Mouse (Mus musculus) kidney, embryonic 14.5 days (tissue): ENCODE data around the gene Fmn2. TPM values are rescaled to one million over a fixed set of nuclear protein-coding genes. Genes with fewer than 3 reads are reported as not detected.

Source experiments
- ATAC-seq: fragments of 200-750 bp; cut with Nextera tagmentation; 2 replicates; pipeline ENCODE4 v1.8.0; 2017; ENCODE audit warnings: moderate number of reproducible peaks, mild to moderate bottlenecking, moderate TSS enrichment, moderate library complexity; ENCODE audit not compliant: low FRiP score, low TSS enrichment
- H3K27ac ChIP-seq: fragments of 300-500 bp; sonication (generic); 2 replicates; pipeline ENCODE4 v1.5.1; 2014; ENCODE audit warnings: low read depth, mild to moderate bottlenecking, low read length, moderate library complexity, mixed read lengths
- H3K27me3 ChIP-seq: fragments of 300-500 bp; sonication (generic); 2 replicates; pipeline ENCODE4 v1.6.1; 2014; ENCODE audit warnings: mild to moderate bottlenecking, low read length; ENCODE audit not compliant: control insufficient read depth, insufficient read depth
- H3K36me3 ChIP-seq: fragments of 300-500 bp; sonication (generic); 2 replicates; pipeline ENCODE4 v1.6.1; 2014; ENCODE audit warnings: low read length, mixed read lengths; ENCODE audit not compliant: control insufficient read depth, insufficient read depth
- H3K4me1 ChIP-seq: fragments of 300-500 bp; sonication (generic); 2 replicates; pipeline ENCODE4 v1.6.1; 2014; ENCODE audit warnings: low read length, mixed read lengths; ENCODE audit not compliant: control insufficient read depth, insufficient read depth
- H3K4me2 ChIP-seq: fragments of 300-500 bp; sonication (generic); replicated peaks from 2 replicates; pipeline ENCODE4 v1.6.1; 2014; ENCODE audit warnings: low read depth, mild to moderate bottlenecking, low read length
- H3K4me3 ChIP-seq: fragments of 300-500 bp; sonication (generic); 2 replicates; pipeline ENCODE4 v1.5.1; 2014; ENCODE audit warnings: mild to moderate bottlenecking, low read length
- H3K9ac ChIP-seq: fragments of 300-500 bp; sonication (generic); 2 replicates; pipeline ENCODE4 v1.6.1; 2014; ENCODE audit warnings: low read depth, mild to moderate bottlenecking, low read length, moderate library complexity
- H3K9me3 ChIP-seq: fragments of 300-500 bp; sonication (generic); 2 replicates; pipeline ENCODE4 v1.6.1; 2016; ENCODE audit warnings: low read length; ENCODE audit not compliant: control insufficient read depth
- WGBS: fragments of 180-500 bp; shearing (Covaris S2); extraction: QIAGEN DNeasy Blood & Tissue Kit; methylation state at CpG from one replicate; pipeline ENCODE4 v1.1.7; 2014; 5-methylcytosine and 5-hydroxymethylcytosine counted together
- polyA plus RNA-seq: library from polyadenylated mRNA; unstranded; fragments of >200 nt; fragmentation: Nextera tagmentation; extraction: Ambion mirVana; gene quantifications from 2 replicates; pipeline ENCODE4 v1.2.1, GENCODE M21; 2014

Fmn2 gene
- polyA plus RNA-seq, 1 experiment from 2014 or later = 0.93 TPM

DNA sequence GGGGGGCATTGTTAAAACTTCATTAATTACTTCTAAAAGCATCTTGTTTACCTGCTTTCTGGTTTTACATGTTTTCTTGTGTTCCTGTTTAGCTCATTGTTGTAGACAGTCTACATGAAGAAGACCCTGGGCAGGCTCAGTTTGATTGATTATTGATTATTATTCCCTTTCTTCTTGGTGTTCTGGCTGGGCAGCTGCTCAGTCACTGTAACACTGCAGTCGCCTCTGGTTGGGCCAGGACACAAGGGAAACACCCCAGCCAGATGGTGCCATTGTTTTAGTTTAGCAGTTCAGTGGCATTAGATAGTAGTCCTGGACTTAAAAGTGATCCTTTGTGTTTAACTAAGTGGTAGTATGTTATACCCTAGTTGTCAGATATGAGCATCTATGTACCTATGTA lies 167.5 kb downstream of the Fmn2 start:
- no peak for ATAC-seq
- WGBS = 50% methylated on average over 1 of the region's 1 CpGs
- Histone ChIP-seq H3K4me2 (no peak overlapping the region), H3K36me3 (no peaks in the 10 kb centered on the region), H3K9ac (no peak overlapping the region), H3K4me1 (no peaks in the 10 kb centered on the region), H3K27me3 (no peaks in the 10 kb centered on the region), H3K4me3 (no peak overlapping the region), H3K27ac (no peak overlapping the region), H3K9me3 (no peaks in the 10 kb centered on the region)

GRCm38 (mm10) chr1:174670846-174671245 lies 169.2 kb downstream of the Fmn2 start:
- Histone ChIP-seq H3K27ac (no peak overlapping the region), H3K27me3 (no peaks in the 10 kb centered on the region), H3K36me3 (no peaks in the 10 kb centered on the region), H3K9me3 (no peaks in the 10 kb centered on the region), H3K4me2 (no peak overlapping the region), H3K4me1 (no peaks in the 10 kb centered on the region), H3K4me3 (no peak overlapping the region), H3K9ac (no peak overlapping the region)
- no peak for ATAC-seq
- 87% methylated on average over 8 of the region's 8 CpGs for WGBS

- no peaks in the 10 kb centered on the region for H3K4me1 ChIP-seq
Measured at GRCm38 (mm10) chr1:174674586-174674985, 173.0 kb downstream of the Fmn2 start.

DNA sequence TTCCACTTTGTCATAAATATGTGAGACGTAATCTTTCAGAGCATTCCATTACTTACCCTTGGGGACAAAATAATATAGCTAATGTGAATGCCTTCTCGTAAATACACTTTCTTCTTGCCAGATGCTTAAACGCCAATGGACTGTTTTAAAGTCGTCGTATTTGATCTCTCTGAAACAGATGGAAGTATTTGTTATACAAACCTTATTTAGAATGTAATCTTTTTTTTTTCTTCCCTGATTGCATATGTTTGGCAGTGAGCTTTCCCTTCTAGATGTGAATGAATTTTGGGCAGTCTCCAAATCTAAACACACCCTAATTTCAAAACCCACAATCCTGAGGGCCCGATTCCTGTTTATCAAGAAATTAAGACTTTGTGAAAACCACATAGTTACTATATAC lies 173.7 kb downstream of the Fmn2 start:
- Histone ChIP-seq H3K27me3 (no peaks in the 10 kb centered on the region), H3K4me3 (no peak overlapping the region), H3K4me2 (no peak overlapping the region), H3K36me3 (no peaks in the 10 kb centered on the region), H3K4me1 (no peaks in the 10 kb centered on the region), H3K27ac (no peak overlapping the region), H3K9ac (no peak overlapping the region), H3K9me3 (no peaks in the 10 kb centered on the region)
- 83% methylated on average over 6 of the region's 6 CpGs for WGBS
- ATAC-seq = no peak

More at GRCm38 (mm10) chr1:174674586-174674985, 173.0 kb downstream of the Fmn2 start:
- H3K9ac ChIP-seq = no peak overlapping the region
- H3K9me3 ChIP-seq = no peaks in the 10 kb centered on the region
- H3K27ac ChIP-seq = no peak overlapping the region
- no peak overlapping the region for H3K4me2 ChIP-seq
- no peaks in the 10 kb centered on the region for H3K27me3 ChIP-seq
- no peak overlapping the region for H3K4me3 ChIP-seq
- ATAC-seq = no peak
- 64% methylated on average over 8 of the region's 8 CpGs for WGBS
- no peaks in the 10 kb centered on the region for H3K36me3 ChIP-seq

GRCm38 (mm10) chr1:174676187-174676586 lies 174.6 kb downstream of the Fmn2 start:
- no peak for ATAC-seq
- WGBS = 77% methylated on average over 3 of the region's 3 CpGs

GRCm38 (mm10) chr1:174677211-174677610 lies 175.6 kb downstream of the Fmn2 start:
- Histone ChIP-seq H3K4me1 (no peaks in the 10 kb centered on the region), H3K4me3 (no peak overlapping the region), H3K9me3 (no peaks in the 10 kb centered on the region), H3K4me2 (no peak overlapping the region), H3K36me3 (no peaks in the 10 kb centered on the region), H3K9ac (no peak overlapping the region), H3K27ac (no peak overlapping the region), H3K27me3 (no peaks in the 10 kb centered on the region)
- no peak for ATAC-seq
- WGBS = 48% methylated on average over 4 of the region's 4 CpGs

More at GRCm38 (mm10) chr1:174676187-174676586, 174.6 kb downstream of the Fmn2 start:
- Histone ChIP-seq H3K4me3 (no peak overlapping the region), H3K4me2 (no peak overlapping the region), H3K4me1 (no peaks in the 10 kb centered on the region), H3K36me3 (no peaks in the 10 kb centered on the region), H3K27ac (no peak overlapping the region), H3K9ac (no peak overlapping the region), H3K27me3 (no peaks in the 10 kb centered on the region), H3K9me3 (no peaks in the 10 kb centered on the region)

DNA sequence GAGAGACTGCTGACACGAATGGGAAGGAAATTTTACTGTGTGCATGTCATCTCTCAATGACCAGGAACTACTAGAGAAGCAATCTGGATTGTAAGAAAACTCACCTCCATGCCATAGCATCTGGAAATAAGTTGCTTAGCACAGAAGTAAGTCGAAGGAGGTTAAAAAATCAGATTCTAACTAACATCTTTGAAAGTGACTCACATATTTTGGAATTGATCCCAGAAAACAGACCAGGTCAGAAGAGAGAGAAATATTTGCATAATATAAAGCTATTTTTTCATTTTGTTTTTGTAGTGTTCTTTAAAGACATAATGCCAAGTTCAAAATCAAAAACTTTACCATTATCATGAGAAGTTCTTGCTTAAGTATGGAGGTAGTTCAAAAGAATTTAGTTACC lies 187.7 kb downstream of the Fmn2 start:
- no peak for ATAC-seq
- H3K4me2 ChIP-seq = no peak overlapping the region
- H3K27ac ChIP-seq = no peak overlapping the region
- H3K9me3 ChIP-seq = no peaks in the 10 kb centered on the region
- 89% methylated on average over 2 of the region's 2 CpGs for WGBS
- no peaks in the 10 kb centered on the region for H3K36me3 ChIP-seq
- H3K4me1 ChIP-seq = no peaks in the 10 kb centered on the region
- no peaks in the 10 kb centered on the region for H3K27me3 ChIP-seq
- H3K9ac ChIP-seq = no peak overlapping the region
- no peak overlapping the region for H3K4me3 ChIP-seq

GRCm38 (mm10) chr1:174700871-174701270 lies 199.2 kb downstream of the Fmn2 start:
- 93% methylated on average over 5 of the region's 5 CpGs for WGBS

GRCm38 (mm10) chr1:174701835-174702234 lies 200.2 kb downstream of the Fmn2 start:
- Histone ChIP-seq H3K27me3 (no peaks in the 10 kb centered on the region), H3K9ac (no peak overlapping the region), H3K4me3 (no peak overlapping the region), H3K36me3 (no peaks in the 10 kb centered on the region), H3K9me3 (no peaks in the 10 kb centered on the region), H3K4me2 (no peak overlapping the region), H3K4me1 (no peaks in the 10 kb centered on the region), H3K27ac (no peak overlapping the region)
- 74% methylated on average over 5 of the region's 5 CpGs for WGBS
- ATAC-seq = no peak

More at GRCm38 (mm10) chr1:174700871-174701270, 199.2 kb downstream of the Fmn2 start:
- no peaks in the 10 kb centered on the region for H3K9me3 ChIP-seq
- H3K27me3 ChIP-seq = no peaks in the 10 kb centered on the region
- H3K4me3 ChIP-seq = no peak overlapping the region
- no peaks in the 10 kb centered on the region for H3K36me3 ChIP-seq
- H3K9ac ChIP-seq = no peak overlapping the region
- H3K27ac ChIP-seq = no peak overlapping the region
- ATAC-seq = no peak
- H3K4me2 ChIP-seq = no peak overlapping the region
- no peaks in the 10 kb centered on the region for H3K4me1 ChIP-seq
